Mouse (Mus musculus) retina, embryonic 14.5 days (tissue): ENCODE results near the gene Shisal2a.
A peak's percentile ranks its signal among the peaks of the same experiment; 100 is the strongest.
"Not testable (repeated sequence)": the region's sequence is repeated elsewhere in the genome, so short reads cannot be mapped to it uniquely, and the experiment has no call there.

ENCODE experiments used
- DNase-seq: peaks from one replicate; pipeline ENCODE4 v3.0.0-alpha.2; 2015; ENCODE audit warnings: low spot score

The Shisal2a gene

GRCm38 (mm10) chr4:108372166-108372565, 11.0 kb downstream of the Shisal2a start:
- no peak for DNase-seq

DNA sequence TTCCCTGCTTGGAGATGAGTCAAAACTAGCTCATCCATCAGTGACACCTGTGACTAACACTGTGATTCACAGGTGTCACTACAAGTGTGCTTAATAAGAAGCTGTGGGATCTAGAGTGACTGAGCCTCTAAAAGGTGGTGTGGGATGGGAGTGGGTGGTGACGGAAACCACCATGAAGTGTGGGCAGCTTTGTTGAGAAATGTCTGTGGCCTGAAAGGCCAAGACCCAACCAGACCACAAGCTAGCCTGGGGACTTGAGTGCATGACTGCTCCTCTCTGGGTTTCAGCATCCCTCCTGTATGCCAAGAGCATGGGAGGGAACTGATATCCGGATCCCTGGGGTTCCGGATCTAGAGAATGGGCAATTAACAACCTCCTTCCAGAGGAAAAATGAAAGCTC, 11.7 kb downstream of the Shisal2a start:
- no peak for DNase-seq

- DNase-seq, result no peak
Measured at GRCm38 (mm10) chr4:108370409-108370808, 12.7 kb downstream of the Shisal2a start.

DNA sequence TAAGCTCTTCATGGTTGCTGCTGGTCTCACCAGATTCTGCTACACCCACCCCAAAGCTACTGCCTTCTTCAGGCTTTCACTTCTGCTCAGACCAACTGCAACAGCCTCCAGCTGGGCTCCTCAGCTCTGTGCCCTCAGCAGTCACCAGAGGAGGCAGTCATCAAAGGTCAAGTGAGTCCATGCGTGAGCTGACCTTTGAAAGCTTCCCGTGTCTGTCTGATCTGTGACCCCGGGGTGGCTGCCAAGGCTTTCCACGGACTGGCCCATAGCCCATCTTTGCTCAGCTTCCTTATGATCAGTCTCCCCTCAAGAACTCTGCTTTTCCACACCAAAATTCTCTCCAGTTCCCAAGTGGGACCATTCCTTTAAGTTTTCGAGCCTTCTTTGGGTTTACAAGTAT, 13.9 kb downstream of the Shisal2a start:
- DNase-seq, result no peak

GRCm38 (mm10) chr4:108364111-108364476, 19.1 kb downstream of the Shisal2a start:
- no peak for DNase-seq

DNA sequence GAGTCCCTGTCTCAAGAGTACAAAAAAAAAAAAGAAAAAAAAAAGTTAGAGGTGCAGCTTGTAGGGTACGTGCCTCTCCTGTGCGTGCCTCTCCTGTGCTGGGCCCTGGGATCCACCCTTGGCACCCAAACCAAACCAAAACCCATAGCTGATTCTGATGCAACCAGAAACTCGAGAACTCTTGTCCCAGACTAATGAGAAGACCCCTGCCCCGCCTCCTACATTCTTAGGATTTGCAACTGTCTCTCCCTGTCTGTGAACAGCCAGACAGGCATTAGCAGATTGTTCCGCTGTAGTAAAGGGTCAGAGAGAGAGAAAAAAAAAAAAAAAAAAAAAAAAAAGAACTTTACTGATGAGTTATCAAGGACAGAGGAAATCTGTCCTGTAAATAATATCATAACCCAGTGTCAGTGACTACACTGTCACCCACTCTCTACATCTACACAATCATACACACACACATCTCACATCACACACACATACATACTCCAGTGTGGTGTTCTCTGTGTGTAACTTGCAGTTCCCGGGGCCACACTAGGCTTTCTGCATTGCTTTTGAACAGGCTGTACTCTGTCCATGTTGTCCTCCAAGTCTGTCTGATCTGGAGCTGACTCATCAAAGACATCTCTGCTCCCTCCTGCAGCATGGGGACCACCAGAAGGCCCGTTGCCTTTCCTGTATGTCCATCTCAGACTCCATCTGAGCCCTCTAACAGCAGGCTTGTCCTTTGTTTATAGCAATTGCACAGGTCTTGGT, 19.6 kb downstream of the Shisal2a start:
- peak; percentile 67 for DNase-seq

GRCm38 (mm10) chr4:108362321-108363261, 20.6 kb downstream of the Shisal2a start:
- peak; percentile 82 for DNase-seq

- DNase-seq, result peak; percentile 93
Measured at GRCm38 (mm10) chr4:108360136-108361055, 22.8 kb downstream of the Shisal2a start.

DNA sequence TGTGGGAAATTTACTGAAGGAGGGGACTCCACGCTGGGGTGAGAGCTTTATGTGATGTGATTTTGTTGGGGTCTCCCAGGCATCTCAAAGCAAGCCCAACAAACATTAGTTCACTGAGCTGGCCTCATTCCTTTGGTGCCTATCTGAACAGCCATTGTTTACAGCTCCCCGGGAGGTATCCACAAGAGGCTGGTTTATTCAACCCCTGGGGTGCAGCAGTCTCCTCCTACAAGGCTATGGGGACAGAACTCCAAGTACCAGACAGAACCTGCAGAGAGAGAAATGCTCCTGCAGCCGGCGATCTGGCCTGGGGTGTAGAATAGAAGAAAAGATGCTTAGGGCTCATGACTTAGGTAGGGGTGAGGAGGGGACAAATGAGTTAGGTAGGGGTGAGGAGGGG, 24.7 kb downstream of the Shisal2a start:
- no peak for DNase-seq

GRCm38 (mm10) chr4:108357458-108357857, 25.7 kb downstream of the Shisal2a start:
- no peak for DNase-seq

GRCm38 (mm10) chr4:108353591-108353990, 29.6 kb downstream of the Shisal2a start:
- not testable (repeated sequence) for DNase-seq

- peak; percentile 60 for DNase-seq
Measured at GRCm38 (mm10) chr4:108350819-108351218, 32.3 kb downstream of the Shisal2a start.

- no peak for DNase-seq
Measured at GRCm38 (mm10) chr4:108349836-108350547, 33.2 kb downstream of the Shisal2a start.

GRCm38 (mm10) chr4:108349064-108349463, 34.1 kb downstream of the Shisal2a start:
- no peak for DNase-seq

DNA sequence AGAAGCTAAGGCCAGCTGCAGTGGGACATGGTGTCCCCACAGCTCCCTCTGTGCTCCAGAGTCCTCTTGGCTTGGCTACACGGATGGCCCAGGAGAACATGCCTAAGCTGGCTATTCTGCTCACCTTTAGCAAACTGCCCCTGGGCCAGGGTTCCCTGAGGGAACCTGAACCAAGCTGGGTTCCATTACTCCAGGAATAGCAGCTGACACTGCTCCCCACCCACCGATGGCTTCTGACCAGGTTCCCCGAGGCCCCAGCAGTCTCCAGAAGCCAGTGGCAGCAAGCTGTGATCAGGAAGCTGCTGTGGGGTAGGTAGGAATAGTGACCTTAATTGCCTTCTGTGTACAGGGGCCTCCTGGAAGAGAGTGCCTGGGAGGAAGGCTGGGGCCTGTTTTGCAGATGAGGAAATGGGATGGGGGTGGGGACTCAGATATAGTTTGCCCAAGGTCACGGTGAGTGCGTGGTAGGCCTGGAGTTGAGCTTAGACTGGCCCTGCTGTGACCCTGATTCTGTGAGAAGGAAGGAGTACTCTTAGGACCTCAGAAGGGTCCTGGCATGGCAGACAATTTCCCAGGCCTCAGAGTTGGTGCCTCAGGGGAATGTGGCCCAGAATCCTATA, 34.8 kb downstream of the Shisal2a start:
- DNase-seq, result no peak

DNA sequence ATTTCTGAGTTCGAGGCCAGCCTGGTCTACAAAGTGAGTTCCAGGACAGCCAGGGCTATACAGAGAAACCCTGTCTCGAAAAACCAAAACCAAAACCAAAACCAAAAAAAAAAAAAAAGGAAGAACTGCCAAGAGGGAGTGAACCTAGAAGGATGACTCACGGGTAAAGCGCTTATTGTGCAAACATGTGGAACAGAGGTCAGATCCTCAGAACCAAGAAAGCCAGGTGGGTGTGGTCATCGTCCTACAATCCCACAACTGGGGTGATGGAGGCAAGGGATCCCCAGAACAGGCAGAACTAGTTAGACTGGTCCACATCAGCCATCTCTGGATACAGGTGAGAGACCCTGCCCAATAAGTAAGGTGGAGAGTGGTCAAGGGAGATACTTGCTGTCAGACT, 36.0 kb downstream of the Shisal2a start:
- DNase-seq, result no peak

- DNase-seq, result no peak
Measured at GRCm38 (mm10) chr4:108345826-108346225, 37.3 kb downstream of the Shisal2a start.

GRCm38 (mm10) chr4:108344631-108345083, 38.5 kb downstream of the Shisal2a start:
- DNase-seq, result peak; percentile 35

- peak; percentile 94 for DNase-seq
Measured at GRCm38 (mm10) chr4:108339277-108339690, 43.9 kb downstream of the Shisal2a start.

- DNase-seq, result no peak
Measured at GRCm38 (mm10) chr4:108338811-108339210, 44.3 kb downstream of the Shisal2a start.

DNA sequence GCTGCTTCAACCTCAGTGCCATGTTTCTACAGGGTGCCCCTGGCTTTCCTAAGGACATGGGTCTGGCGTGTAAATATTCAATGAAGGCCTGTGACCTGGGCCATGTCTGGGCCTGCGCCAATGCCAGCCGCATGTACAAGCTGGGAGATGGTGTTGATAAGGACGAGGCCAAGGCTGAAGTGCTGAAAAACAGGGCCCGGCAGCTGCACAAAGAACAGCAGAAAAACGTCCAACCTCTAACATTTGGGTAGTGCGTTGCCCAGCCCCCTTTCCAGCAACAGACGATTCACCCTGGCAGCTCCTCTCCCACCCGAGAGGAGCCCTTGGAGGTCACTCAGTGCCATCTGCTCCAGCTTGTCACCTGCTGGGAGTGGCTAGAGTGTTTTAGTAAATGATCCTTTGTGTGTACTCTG, 44.8 kb downstream of the Shisal2a start:
- no peak for DNase-seq
